Mouse (Mus musculus): ENCODE results near the gene Galnt17.

Galnt17 gene

DNA sequence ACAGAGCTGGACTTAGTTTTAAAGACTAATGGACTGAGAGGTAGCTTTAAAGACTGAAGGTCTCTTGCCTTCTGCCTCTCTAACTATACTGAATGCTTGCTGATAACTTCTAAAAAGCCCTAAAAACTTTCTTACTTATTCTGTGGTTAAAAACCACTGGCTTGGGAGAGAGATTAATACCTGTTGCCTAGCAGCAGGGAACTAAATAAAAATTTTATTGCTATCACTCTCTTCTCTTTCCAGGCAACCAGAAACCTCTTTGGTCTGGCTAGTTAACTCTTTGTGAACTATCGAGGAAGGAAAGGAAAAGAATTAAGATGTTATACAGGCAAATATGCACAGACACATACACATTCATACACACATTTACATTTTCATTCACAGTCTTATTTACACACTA, 377.3 kb downstream of the Galnt17 start:
- no peak for DNase-seq (ENCODE audit: extremely low read depth, low read depth)

DNA sequence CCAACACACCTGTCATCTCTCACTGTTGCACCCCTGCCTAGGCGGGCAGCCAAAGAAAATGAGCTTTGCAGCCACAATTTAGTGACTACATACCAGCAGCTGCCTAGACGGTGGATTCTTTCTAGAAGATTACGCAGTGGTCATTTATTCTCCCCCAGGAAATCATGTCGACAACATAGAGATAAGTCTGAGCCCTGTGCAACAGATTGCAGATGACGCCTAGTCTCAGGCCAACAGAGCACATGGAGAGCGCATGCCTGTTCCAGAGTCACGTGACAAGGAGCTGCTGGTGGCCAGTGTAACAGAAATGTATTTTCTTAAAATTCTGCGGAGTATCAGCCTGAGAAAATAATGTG, 380.5 kb downstream of the Galnt17 start:
- DNase-seq (ENCODE audit: extremely low read depth, low read depth) = no peak

DNA sequence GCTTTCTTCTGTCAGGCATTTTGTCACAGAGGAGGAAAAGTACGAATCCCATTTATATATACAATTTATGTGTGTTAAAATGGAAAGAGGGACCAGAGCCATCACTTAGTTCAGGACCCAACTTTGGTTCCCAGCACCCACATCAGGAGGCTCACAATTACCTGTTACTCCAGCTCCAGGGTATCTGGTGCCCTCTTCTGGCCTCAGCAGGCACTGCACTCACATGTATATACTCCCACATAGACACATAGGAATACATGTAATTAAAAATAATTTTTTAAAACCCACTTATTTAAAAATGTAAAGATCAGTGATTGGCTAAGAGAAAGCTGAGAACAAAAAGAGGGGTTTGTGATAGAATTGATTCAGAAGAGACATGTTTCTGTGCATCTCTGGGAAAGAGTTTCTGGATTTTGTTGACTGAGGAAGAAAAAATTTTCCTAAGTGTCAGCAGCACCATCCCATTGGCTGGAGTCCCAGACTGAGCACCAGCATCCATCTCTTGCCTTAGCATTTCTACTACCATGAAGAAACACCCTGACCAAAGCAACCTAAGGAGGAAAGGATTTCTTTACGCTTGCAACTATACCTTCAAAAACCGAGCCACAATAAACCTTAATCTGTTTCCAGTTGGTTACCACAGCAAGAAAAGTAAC, 381.0 kb downstream of the Galnt17 start:
- no peak for DNase-seq (ENCODE audit: extremely low read depth, low read depth)

DNA sequence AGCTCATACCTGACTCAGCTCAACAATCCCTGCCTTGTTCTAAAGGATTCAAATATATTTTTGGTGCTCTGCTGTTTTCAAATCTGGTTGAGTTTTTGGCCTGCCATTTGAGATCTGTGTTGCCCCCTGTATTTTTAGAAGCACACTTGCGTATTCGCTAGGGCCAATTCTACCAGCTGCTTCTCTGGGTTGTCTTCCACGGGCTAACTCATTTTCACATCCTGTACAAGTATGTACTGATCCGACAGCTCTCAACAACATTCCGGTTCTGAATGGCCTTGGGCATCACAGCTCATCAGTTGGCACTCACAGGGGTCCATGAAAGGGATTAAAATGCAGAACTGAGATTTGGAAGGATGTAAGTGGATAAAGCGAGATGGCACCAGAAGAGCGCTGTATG, 382.6 kb downstream of the Galnt17 start:
- DNase-seq (ENCODE audit: extremely low read depth, low read depth) = no peak

DNA sequence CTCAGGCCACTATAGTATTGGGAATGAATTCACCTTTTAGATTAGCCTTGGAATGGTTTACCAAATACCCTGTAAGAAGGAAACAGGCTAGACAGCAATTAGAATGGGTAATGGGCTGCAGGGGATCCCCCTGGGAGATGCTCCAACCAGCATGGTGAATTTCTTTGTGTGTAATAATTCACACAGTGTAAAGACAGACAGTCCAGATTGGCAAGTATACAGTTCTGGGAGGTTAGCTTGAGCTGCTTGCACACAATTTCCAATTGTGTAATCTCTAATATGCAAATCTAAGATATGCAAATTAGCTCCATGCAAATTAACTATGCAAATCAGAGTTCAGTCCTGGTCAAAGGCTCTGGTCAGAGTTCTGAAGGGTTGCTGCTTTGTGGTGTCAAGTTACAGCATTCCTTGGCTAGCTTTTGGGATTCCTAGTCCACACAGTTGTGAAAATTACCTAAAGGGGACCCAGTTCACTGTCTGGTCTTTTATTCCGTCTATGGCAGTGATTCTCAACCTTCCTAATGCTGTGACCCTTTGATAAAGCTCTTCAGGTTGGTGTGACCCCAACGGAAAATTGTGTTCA, 384.0 kb downstream of the Galnt17 start:
- DNase-seq (ENCODE audit: extremely low read depth, low read depth) = no peak

DNA sequence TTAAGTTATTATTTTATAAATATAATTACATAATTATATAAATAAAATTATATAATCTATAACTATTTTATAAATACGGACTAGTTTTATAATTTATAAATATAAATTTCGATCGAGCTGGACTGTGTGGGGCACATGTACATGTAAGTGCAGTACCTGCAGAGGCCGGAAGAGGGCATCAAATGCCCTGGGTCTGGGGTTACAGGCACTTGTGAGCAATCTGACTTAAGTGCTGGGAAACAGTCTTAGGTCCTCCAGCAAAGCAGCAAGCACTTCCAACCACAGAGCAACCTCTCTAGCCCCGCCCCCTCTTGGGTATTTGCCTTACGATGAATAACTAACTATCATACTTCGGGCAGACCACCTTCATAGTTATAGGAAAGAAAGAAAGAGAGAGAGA, 388.3 kb downstream of the Galnt17 start:
- DNase-seq (ENCODE audit: extremely low read depth, low read depth) = no peak

DNA sequence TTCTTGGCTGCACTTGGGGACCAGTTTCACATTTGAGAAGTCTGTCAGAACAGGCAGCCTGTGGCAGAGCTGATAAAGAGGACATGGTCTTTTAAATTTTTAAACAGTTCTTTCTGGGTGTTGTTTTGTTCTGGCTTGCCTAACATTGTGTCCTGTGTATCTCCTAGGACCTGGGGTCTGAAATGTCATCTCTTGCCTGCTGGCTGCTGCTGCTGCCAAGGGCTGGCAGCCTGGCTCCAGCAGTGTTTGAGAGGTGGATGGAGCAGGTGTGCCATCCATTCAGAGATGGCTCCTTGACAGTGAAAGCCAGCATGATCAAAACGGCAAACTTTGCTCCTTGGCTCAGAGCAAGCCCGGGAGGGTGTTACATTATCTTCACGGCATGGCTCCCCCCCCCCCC, 393.7 kb downstream of the Galnt17 start:
- DNase-seq (ENCODE audit: extremely low read depth, low read depth) = no peak

DNA sequence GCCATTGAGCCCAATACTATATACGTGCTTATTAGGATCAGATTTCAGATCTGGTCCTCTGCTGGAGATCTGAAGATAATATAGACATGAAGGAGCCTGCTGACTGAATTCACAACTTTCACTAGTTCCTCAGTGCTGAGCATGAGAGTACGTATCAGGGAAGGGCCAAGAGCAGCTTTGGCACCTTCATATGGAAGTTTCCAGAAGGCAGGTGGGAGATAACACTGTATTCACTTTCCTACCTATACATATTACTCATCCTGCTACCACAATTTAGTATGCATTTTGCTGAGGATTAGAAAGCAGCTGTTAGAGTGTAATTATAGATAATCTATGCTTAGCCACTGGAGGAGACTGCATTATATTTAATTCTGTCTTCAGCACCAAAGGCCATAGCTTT, 396.7 kb downstream of the Galnt17 start:
- no peak for DNase-seq (ENCODE audit: extremely low read depth, low read depth)

DNA sequence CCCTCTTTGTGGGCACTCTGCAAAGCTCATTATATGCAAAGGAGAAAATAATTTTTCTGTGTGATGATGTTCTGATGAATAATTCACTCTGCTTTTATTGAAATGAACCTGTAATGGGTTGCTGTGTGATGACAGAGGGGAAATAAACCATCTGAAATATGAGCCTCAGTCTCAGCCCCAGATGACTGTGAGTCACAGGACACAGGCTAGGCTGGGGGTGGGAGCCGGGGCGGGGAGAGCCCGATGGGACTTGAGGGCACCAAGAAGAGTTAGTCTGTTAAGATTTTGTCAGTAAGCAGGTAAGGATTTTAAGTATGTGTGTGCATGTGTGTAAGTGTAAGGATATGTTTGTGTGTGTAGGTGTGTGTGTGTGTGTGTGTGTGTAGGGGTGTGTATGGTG, 406.6 kb downstream of the Galnt17 start:
- no peak for DNase-seq (ENCODE audit: extremely low read depth, low read depth)

DNA sequence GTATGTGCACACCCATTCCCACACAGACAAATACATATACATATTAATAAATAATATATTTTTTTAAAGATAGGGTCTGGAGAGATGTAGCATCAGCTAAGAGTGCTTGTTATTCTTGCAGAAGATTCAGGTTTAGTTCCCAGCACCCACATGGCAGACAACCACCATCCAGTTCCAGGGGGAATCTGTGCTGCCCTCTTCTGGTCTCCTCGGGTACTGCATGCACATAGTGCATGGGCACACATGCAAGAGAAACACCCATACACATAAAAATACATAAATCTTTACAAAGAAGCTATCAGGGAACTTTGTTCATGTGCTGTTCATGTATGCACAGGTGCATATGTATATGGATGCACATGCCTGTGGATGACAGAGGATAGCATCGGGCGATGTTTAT, 412.3 kb downstream of the Galnt17 start:
- DNase-seq (ENCODE audit: extremely low read depth, low read depth) = no peak

DNA sequence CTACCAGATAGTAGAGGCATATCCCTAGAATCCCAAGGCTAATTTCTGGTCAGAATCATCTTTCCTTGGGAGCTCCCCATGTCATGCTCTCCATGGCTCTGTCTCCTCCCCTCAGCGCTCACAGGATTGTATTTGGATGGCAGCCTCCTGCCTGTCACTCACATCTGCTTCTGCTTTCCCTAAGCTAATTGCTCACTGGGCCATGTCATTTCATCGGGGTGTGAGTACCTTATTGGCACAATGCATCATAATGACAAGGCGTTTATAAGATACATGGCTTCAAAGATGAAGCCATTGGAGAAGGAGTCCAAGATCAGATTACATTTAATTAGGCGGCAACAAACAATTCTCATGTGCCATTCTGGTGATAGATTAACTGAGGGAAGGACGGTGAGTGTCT, 416.6 kb downstream of the Galnt17 start:
- no peak for DNase-seq (ENCODE audit: extremely low read depth, low read depth)

DNA sequence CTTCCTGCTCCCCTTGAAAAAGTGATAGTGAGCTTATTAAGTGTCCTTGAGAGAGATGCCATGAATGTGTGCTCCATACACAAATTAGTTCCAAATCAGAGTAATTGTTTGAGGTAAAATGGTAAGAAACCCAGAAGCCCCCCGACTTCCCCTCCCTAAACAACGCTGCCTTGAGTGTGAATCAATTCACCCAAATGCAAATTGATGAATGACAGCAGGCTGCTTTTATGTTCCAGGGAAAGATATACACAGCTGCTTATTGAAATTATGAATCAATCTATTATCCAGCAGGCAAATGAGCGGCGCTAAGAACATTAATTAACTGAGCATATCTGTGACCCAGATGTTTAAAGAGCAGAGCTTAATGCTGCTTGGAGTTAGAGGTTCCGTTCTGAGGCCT, 428.0 kb downstream of the Galnt17 start:
- no peak for DNase-seq (ENCODE audit: extremely low read depth, low read depth)

DNA sequence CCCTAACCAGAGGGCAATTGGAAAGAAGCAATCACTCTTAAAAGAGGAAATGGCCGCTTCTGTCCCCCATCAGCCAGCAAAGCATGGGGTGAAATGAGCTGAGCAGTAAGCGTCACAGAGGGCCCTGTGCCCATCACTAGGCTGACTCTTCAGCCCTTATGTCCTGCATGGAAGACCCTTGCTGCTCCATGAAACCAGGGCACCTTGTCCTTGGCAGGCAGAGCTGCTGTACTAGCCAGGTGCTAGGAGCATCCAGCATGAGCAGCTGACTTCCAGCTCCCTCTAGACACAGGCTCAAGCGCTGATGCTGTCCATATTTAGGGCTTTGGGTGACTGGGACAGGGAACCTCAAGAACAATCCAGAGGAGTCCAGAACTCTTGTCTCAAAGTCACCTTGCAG, 432.9 kb downstream of the Galnt17 start:
- DNase-seq (ENCODE audit: extremely low read depth, low read depth) = no peak

DNA sequence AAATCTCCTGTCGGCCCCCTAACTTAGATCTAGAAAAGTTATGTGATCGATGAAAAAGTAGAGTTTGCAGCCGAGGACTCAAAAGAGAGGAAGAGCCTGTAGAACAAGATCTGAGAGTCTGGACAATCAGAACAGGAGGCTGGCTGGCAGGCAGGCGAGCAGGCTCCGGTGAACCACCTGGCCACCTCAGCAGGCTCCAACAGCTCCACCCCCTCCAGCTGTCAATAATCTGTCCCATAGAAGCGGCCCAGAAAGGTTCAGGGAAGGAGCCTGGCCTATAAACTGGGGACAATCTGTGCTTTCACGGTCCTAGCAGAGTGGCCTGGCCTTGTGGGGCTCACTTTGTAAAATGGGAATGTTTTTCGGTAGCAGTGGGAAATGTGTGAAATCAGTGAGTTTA, 437.2 kb downstream of the Galnt17 start:
- DNase-seq (ENCODE audit: extremely low read depth, low read depth) = no peak

DNA sequence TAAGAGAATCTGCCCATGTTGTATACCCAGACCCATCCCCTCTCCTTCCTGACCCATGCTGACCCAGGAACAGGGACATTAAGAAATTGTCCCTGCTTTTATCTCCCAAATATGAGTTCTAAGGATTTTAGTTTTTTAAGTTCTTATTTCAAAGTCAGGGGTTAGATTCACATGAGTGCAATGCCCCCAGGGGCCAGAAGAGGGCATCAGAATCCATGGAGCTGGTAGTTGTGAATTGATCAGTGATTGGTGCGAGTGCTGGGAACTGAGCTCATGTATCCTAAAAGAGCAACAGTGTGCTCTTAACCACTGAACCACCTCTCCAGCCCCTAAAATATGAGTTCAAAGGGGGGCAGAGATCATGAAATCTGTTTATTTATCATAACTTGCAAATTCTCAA, 438.4 kb downstream of the Galnt17 start:
- DNase-seq (ENCODE audit: extremely low read depth, low read depth) = no peak

DNA sequence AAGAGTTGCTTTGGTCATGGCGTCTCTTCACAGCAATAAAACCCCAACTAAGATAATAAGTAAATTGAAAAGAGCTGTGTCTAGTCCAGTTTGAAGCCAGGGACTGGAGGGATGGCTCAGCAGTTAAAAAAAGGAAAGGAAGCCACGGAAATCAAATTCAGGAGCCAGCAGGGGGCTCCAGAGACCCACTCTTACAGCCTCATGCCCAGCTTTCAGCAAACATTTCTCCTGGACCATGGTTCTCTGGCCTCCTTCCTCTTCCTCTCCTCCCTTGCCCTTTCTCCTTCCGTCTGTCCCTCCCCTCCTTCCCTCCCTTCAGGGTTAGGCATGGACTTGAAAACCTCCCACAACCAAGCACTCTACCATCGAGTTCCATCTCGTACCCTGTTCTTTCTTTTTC, 446.0 kb downstream of the Galnt17 start:
- DNase-seq (ENCODE audit: extremely low read depth, low read depth) = no peak

DNA sequence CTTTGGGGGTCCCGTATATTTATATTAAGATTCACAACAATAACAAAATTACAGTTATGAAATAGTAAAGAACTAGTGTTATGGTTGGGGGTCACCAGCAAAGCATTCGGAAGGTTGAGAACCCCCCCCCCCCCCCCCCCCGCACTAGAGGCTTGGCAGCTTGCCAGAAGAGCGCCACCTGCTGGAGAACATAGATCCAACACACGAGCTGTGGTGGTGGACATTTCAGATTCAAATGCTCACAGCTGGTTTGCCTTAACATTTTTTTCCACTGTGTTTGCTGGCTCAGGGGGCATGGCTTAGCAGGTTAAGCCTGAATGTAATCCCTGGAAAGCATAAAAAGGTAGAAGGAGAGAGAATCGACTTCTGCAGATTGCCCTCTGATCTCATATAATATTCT, 448.6 kb downstream of the Galnt17 start:
- no peak for DNase-seq (ENCODE audit: extremely low read depth, low read depth)

DNA sequence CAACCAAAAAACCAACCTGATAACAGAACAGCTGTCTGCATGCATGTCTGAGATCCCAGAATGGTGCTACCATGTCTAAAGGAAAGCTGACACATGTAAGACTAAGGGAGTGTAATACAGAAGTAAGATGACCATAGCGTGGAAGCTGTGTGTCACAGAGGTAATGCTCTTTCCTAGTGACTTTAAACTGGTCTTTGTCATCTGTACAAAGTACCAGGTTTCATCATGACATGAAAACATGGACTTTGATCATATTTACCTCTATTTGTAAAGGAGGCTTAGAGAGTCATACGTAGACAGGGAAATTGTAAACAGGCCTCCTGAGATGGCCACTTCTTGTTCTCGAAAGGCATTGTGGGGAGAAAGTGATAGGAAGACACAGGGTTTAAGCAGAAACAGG, 449.6 kb downstream of the Galnt17 start:
- DNase-seq (ENCODE audit: extremely low read depth, low read depth) = no peak

DNA sequence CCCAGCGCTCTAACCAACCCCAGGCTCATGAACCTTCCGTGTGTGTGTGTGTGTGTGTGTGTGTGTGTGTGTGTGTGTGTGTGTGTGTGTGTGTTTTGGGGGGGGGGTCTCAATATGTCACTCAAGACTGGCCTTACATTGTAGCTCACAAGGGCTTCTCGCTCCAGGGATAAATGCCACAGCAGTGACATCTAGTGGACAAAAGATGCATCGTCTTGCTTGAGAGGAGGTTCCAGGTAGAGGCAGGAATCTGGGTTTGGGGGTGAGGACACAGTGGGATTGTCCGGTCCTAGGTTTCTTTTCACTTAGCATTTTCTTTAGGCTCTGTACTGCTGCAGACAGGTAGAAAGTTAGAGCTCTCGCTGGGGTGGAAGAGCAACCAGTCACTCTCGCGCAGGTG, 450.1 kb downstream of the Galnt17 start:
- peak; percentile 2 for DNase-seq (ENCODE audit: extremely low read depth, low read depth)

DNA sequence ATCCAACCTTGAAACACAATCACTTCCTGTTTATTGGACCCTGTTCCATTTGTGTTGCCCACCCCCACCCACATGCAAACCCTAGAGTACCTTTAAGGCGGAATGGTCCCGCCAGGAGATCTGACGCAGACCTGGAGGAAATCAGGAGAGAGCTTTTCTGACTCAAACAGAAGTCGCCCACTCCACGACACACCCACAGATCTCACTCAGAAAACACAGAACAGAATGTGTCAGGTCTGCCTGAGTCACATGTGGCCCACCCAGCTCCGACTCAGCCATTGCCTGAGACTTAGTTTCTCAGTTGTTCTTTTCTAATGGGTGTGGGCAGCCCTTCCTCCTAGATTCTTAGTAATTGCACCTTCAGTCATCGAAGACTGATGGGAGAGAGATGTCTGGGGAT, 453.9 kb downstream of the Galnt17 start:
- DNase-seq (ENCODE audit: extremely low read depth, low read depth) = no peak

DNA sequence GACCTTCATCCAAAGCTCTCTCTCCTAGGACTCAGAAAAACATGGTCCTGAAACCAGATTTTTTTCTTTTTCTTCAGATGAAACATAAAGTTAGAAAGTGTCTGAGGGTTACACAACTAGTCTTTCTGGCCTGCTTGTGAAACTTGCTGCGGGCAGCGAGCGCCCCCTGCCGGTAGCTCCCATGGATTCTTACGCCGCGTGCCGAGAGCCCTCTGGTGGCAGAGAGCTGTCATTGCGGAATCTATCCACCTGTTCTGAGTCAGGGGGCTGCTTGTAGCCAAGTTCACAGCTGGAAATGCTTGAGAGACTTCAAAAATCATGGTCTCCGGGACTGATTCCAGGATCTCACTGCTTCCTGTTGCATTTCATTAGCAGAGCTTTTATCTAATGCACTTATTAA, 454.9 kb downstream of the Galnt17 start:
- peak; percentile 13 for DNase-seq (ENCODE audit: extremely low read depth, low read depth)

DNA sequence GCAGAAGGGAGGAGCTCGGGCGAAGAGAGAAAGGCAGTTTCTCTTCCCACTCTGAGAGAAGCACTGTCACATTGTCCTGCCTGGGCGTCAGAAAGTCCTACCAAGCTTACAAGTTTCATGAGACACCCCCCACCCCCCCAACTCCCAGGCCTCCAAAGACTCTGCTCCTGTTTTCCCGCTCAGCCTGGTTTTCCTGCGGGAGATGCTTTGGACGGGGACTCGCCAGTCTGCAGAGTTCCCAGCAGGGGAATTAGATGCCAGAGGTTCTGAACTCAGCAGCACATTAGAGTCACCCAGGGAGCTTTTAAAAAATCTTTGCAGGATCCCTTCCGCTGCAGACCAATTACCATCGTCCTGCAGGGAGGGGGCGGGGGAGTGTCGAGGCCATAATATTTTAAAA, 456.1 kb downstream of the Galnt17 start:
- DNase-seq (ENCODE audit: extremely low read depth, low read depth) = no peak

DNA sequence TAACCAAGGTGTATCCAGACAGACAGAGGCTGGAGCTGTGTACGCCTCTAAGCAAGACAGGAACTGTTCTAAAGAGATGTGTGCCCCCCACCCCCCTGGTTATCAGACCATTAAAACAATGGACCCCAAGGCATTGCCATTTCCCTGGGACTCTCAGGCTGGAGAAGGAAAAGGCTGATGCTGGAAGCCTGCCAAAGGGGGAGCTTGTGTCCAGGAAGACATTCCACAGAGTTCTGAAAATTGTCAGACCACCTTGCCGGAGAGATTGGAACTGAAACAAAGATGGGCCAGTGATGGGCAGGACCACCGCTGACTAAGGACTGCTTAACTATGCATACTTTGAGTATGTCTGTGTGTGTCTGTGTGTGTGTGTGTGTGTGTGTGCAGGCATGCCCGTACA, 458.7 kb downstream of the Galnt17 start:
- DNase-seq (ENCODE audit: extremely low read depth, low read depth) = no peak

DNA sequence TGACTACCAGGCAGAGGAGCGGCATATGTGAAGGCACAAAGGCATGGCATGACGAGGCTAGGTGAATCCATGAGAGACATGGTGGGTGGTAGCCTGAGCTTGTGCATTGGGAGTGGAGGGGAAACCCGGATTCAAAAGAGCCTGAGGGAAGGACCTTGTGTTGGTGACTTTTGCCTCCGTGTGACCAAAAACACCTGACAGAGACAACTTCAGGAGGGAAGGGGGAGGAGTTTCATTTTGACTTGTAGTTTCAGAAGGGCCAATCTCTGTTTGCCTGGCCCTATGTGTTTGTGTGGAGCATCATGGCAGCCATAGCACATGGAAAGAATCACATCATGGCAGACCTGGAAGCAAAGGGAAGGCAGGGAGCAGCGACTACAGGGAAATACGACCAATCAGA, 459.7 kb downstream of the Galnt17 start:
- DNase-seq (ENCODE audit: extremely low read depth, low read depth) = no peak

All from MEL-GATA-1-ER (cell line).